Mouse (Mus musculus) brain, adult 2 months (tissue): ENCODE measurements at regions not wholly inside any gene's neighbourhood (a gene's known extent, or its start where the extent isn't known, plus 50 kb on each side); places are given as distances from the start of the nearest gene placed in this dataset.

Source experiments
- DNase-seq: peaks from one replicate; pipeline ENCODE4 v3.0.0; 2011; ENCODE audit warnings: low read depth, low spot score

GRCm38 (mm10) chr1:73545401-73545800 lies 529.7 kb upstream of the Tnp1 start:
- no peak for DNase-seq

DNA sequence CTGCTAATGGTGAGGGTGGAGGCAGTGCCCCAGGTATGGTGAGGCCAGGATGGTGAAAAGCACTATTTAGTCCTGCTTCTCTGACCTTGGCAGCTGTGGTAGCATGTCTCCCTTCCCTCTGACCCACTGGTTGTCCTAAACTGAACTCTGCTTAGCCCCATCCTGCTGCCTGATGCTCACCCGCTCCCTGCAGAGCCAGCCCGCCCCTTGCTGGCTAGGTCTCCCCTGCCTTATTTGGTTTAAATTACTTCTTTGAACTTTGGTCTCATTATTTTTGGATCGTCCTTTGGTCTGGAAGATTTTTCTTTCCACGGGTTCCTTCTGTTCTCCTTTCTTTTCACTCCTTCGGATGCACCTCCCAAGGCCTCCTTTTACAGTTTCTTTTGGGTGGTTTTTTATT lies 525.7 kb upstream of the Tnp1 start:
- DNase-seq = no peak

DNA sequence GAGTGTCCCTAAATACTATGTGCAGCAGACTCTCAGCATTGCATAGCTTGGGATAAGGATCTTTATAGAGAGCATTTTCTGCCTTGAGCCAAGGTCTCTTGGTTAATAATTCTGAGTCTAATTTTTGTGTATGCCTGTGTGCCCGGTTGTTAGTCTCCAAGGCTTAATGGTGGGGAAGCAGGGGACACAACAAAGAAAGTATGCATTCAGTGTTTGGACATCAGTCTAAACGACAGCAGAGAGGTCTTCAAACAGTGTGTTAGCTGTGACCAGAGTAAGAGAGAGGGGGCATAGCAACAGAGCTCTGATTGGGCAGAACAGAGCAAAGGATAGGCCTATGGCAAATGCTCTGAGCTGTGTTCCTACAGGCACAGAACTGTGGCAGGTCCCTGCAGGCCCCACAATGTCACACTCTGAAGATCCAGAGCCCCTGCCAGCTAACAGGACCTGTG lies 522.7 kb upstream of the Tnp1 start:
- DNase-seq = peak; percentile 45

- DNase-seq = peak; percentile 47
These were observed 520.1 kb upstream of the Tnp1 start for GRCm38 (mm10) chr1:73535726-73536265.

DNA sequence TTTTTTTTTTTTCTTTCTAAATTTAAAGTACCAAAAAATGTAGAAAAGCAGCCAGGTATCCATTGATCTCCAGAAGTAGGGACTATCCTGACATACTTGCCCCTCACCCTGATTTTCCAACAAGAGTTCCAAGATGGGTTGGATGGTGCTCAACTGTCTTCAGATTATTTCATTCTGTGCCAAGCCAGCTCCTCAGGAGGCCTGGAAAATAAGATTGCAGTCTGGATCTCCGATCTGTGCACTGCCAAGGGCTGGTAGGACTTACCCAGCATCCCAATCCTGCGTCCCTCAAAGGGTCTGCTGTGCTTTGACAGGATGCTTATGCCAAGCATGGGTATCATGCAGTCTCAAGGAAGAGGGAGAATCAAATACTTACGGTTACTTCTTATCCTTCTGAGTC lies 517.8 kb upstream of the Tnp1 start:
- DNase-seq = peak; percentile 46

DNA sequence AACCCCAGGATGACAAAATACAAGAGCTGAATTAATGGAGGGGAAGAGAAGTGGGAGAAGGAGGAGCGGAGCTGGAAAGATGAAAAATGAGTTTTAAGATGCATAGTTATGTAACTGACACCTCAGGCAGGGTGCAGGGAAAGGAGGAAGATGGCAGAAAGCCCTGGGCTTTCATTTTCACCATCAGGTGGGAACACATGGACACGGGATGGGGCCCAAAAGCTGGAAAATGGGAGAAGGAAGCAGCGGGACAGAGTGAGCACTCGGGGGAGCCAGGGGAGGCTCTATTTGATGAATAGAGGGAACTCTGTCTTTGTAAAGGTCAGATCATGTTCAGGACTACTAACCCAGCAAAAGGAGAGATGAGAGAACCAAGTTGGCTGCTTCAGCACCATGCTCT lies 516.6 kb upstream of the Tnp1 start:
- peak; percentile 76 for DNase-seq

- DNase-seq = no peak
These were observed 516.1 kb upstream of the Tnp1 start for GRCm38 (mm10) chr1:73531831-73532230.

DNA sequence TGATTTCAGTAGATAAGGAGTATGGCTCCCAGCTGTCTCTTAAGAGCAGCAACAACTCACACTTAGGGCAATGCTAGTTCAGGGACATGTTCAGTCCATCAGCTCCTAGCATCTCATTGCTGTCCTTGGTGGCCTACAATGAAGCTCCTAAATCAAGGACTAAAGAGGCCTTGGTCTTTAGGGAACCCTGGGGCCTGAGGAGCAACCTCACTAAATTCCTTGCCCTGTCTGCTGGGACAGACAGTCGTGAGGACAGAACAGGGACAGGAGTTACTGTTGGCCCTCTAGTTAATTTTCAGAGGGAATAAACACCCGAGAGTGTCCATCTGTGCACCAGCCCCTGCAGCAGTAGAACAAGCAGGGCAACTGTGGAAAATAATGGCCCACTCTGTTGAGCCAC lies 514.6 kb upstream of the Tnp1 start:
- no peak for DNase-seq

DNA sequence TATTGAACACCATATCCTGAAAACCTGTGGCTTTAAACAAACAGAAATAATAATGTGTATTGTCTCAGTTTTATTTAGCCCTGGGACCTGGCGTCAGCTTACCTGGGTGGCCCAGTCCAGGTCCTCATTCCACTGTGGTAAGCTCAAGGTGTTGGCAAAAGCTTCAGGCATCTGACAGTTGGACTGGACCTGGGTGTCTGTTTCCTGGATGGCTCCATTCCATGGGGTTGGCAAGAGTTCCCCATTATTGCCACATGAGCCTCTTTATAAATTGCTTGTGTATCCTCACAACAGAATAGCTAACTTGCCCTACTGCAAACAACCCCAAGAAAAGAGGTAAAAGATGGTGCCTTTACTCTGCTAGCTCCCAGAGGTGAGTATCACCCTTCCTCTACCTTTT lies 512.9 kb upstream of the Tnp1 start:
- peak; percentile 93 for DNase-seq

DNA sequence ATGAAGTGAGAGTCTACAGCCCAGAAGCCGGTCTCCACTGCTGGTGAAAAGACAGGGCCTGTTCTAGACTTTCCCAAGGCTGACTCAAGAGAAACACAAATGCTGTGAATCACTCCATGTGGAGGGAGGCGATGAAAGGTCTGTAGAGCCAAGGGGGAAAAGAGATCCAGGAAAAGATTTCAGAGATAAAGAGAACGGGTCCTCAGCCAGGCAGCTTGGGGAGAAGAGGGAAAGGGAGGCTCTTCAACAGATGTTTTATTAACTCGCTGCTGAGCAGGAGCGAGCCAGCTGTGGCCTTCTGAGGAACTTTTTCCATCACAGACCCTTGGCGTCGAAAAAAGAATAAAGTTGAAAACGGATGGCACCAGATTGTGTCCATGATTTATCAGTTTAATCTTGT lies 500.7 kb upstream of the Tnp1 start:
- no peak for DNase-seq

DNA sequence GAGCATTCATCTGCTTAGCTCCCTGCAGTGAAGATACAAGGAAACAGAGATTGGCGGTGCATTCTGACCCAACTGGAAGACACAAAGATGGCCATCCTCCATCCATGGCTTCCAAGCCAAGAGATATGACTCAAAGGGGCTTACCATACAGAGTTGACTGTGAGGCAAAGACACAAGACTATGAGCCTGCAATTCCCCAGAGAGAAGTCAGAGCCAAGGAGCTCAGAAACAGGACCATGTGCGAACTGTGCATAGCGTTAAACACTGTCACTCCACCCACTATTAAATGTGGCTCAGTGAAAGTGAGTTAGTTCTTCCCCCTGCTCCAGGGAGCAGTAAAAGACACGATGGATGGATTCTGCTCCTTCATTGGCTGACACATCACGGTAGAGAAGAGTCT lies 500.1 kb upstream of the Tnp1 start:
- DNase-seq = no peak

DNA sequence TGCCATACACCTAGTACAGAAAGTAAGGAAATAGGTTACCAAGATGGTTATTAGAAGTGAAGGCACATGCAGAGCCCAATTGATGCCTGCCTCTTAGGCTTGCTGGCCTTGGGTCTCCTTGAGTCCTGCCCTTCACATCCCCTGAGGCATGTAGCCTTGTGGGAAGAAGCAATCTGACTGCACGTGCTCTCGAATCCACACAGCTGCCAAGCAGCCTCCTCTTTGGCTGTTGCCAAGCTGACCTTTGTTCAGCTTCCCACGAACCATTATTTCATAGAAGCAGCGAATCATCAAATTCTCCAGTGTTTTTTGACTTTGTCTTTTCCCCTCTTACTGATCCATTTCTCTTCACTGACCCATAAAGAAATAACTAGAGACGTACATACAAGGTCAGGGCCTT lies 498.1 kb upstream of the Tnp1 start:
- no peak for DNase-seq

DNA sequence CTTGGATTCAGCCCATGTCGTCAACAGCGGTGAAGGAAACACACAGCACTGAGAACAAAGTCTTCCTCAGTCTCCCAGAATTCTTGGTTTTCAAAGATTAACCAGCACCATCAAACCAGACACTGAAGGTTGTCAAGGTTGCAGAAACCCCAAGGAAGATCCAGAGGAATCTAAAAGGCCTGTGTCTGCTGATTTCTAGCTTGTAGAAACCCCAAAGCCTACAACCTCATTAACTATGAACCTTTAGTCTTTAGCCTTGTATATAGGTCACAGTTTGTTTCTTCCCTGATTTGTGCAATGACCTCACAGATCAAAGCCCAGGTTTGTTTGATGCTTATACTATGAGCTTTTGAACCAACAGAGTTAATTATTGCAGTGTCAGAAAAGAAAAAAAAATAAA lies 497.1 kb upstream of the Tnp1 start:
- DNase-seq = no peak

DNA sequence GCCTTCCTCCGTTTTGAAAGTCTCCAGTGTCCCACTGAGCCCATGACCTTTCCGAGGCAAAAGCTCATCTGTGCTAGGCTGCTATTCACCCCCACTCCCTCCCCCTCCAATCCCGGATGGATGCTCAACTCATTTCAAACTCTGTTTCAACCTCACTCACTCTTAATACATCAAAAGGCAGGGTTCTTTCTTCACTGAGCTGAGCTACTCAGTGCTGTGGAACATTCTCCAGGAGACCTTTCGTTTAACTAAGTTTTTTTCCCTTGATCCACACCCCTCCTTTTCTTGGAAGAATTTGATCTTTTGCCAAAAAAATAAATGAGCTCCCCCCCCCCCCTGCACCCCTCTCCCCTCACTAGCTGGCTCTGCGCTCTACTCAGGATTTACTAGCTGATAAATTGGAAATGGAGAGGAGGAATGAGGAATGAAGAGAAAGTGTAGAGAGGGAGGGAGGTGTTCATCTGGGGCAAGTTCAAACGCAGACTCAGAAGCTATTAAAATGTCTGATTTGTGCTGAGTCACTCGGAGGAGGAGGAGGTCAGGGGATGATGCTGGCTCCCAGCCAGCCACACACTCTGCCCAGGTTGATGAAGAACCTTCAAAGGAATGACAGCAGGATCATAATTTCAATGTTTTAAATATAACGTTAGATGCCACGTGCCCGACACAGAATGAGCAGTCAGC lies 491.5 kb upstream of the Tnp1 start:
- no peak for DNase-seq

DNA sequence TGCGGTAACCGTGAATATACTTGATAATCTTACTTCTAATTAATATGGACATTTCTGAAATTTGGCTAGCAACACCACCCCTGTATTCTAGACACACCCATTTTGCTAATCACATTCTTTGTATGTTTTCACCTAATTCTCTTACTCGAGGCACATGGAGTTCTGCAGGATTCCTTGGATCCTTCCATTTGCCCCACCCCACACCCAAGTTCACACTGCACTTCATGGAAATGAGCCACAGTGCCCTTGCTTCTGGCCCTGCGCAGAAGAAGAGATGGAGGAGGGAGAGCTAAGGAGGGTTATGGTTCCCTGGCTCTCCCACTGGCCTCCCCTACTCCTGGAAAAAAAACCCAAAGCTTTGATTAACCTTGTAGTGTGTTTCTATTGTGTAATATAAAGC lies 487.9 kb upstream of the Tnp1 start:
- no peak for DNase-seq

DNA sequence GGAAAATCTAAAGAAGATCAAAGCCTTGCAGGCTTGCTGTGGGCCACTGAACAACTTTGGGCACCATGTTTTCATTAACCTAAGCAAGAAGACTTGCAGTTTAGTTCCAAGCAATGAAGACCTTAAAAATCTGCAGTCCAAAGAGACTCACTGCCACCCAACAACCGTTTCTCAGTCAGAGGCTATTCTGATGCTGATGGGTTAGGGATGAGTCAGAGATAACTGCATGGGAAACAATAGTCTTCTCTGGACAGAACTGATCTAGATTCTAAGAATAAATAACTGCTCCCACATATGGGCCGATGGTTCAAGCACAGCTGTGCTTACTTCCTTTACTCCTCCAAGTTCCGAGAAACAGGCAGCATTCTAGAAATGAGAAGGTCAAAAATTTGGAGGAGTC lies 485.0 kb upstream of the Tnp1 start:
- DNase-seq = peak; percentile 29

GRCm38 (mm10) chr1:73495971-73496749 lies 480.5 kb upstream of the Tnp1 start:
- DNase-seq = no peak

- DNase-seq = no peak
These were observed 466.2 kb upstream of the Tnp1 start for GRCm38 (mm10) chr1:73481956-73482355.

- DNase-seq = no peak
These were observed 463.7 kb upstream of the Tnp1 start for GRCm38 (mm10) chr1:73479349-73479920.

DNA sequence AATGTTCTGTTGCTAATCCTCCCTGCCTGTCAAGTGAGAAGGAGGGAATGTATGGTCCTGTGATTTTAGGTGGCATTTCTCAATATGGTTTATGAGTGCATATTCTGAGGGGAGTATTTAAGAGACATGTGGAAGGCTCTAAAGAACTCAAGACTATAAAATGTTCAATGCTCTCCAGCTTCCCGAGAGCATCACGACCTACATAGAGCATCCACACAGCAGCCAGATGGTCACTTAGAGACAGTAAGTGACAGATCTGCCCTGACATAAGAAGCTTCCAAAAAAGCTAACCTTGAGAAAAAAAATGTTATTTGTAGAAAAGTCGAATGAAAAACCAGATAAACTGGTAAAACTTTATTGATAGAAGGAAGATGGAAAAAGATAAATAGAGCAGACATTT lies 444.9 kb upstream of the Tnp1 start:
- peak; percentile 51 for DNase-seq

DNA sequence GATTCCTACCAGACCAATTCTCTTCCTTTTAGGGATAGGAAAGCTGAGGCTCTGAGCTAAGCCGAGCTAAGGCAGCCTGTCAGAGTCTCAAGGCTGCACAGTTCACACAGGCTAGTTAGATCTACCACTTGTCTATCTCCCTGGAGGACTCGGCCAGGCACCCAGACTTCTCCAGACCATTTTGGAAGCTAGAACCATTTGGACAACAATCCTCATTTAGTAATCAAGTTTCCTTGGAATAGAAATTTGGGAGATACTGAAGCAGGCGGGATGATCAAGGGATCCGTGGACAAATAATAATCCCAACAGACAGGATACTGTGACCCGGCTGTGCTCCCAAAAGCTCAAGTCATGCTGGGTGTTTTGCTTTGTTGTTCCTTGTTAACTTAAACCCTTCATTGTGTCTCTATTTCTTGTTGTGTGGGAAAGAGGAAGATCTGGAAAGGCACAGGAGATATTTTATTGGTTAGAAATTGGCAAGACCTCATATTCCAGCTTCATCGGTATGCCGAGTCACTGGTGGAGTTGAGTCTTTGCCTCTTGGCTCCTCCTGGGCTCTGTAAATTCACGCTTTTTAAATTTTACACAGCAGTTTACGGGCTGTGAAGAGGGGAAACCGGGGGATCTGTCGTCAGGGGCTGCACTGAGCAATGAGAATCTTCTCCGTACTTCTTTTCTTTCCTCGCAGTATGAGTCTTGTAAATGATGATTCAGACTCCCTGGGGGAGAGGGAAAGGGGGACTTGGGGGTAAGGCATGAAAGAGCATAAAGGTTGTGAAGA lies 444.2 kb upstream of the Tnp1 start:
- DNase-seq = no peak

DNA sequence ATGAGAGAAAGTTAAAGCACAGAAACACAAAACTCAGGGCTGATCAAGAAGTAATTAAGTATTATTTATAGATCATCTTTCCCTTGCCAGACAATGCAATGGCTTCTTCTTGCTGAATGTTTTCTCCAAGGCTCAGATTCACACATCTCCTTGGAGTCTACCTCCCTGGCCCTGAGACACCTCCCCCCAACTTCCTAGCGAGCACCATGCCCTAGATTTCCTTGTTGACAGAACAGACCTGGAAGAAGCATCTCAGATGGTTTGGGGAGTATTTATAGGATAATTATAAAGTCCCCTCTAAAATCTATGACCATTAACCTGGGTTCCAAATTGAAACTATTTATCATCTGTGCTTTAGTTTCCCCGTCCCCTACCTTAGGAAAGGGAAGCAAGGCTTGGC lies 441.6 kb upstream of the Tnp1 start:
- DNase-seq = no peak
